Mouse (Mus musculus): Measurements from ENCODE around the gene Olfr348. TPM values are rescaled to one million over a fixed set of nuclear protein-coding genes. Genes with fewer than 3 reads are reported as not detected.

Gene Olfr348
- total RNA-seq (2021), result not detected
- long read RNA-seq, experiment 1, result 0 reads
- long read RNA-seq, experiment 2, result 0 reads

DNA sequence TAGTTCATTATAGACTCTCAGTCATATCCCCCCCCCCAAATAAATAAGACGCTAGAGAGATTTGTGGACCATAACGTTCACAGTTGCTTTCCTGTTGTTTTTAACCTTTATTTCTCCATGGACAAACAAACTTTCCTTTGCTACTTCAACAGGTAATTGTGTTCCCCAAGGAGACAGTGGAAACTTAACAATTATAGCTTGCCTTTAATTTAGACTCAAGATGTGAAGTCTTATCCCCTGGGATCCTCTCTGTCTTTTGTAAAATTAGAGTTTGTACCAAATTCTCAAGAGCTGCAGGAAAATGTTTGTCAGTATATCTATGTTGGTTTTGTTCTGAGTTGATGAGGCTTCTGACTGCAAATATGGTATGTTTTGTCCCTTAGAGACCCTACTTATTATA is at the start of gene Olfr348:
TSS of gene Olfr348 (plus strand) at position 301 of the 400 bp plus-strand sequence.
- H3K27ac ChIP-seq, result no peak within 1 kb of the TSS
- intact Hi-C loops (cut with DNase I), result no loop called here
- DNase-seq, result no peak
- H3K4me3 ChIP-seq, result no peak within 1 kb of the TSS
- no peak for TF ChIP-seq CTCF (IDR thresholded peaks at IDR 0.05)

DNA sequence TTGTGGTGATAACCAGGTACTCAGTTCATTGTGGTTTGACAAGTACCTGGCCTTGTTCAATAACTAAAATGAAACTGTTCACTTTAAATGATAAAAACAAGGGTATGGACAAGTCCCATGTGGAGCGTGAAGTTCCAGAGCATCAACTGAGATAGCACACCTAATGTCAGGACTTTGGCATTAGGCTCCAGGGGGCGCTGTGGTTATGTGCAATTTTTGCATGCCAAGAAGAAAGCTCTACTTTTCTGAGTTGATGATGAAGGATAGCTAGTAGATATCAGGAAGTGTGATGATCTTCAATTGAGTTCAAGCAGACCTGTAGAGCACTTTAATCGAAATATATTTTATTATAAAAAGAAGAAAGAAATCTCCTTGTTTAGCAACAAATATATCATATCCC is 47.9 kb upstream of the Olfr348 start:
- Histone ChIP-seq H3K4me3 (no peak overlapping the region), H3K27ac (no peak overlapping the region)
- intact Hi-C loops (cut with DNase I), result no loop called here
- DNase-seq, result no peak
- TF ChIP-seq CTCF (IDR thresholded peaks at IDR 0.05), result no peak

DNA sequence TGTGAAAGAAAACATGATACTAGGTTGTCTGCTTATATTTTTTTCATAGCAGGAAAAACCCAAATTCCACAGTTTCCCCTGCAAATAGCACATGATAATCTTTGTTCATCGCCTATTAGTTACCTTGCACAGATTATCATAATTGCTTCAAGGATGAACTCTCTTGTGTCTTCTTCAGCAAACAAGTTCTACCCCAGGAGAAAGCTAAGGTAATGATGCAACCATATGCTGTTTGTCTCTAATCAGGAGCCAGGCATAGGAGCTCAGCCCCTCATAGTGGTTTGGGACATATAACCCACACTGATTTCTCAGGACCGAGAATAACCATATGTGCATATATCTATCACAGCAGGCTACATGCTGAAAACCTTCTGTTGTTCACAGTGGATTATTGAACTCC is 6.2 kb downstream of the Olfr348 start, which contains the start of gene Olfr50:
TSS of gene Olfr50 (plus strand) at position 301 of the 400 bp plus-strand sequence.
- Histone ChIP-seq H3K27ac (no peak within 1 kb of the TSS), H3K4me3 (no peak within 1 kb of the TSS)
- intact Hi-C loops (cut with DNase I), result no loop called here
- DNase-seq, result no peak
- TF ChIP-seq CTCF (IDR thresholded peaks at IDR 0.05), result no peak

DNA sequence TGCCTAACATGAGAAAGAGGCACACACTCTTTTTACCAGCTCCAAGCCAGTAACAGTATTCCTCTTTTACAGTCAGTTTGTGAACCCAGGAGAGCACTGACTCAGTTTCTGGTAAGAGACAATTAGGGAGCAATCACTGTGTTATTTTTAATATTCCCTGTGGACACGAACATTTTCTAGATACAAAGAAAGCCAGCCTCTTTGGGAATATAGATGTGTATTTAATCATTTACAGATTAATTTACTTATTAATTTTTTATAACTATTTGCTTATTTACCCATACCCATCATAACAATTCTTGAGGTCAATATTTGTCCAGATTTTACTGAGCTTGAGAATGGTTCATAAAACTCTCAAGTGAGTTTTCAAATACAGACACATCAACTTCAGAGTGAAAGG is 32.9 kb downstream of the Olfr348 start, which contains the start of gene Olfr3:
TSS of gene Olfr3 (minus strand) at position 101 of the 400 bp plus-strand sequence.
- no peak for TF ChIP-seq CTCF (IDR thresholded peaks at IDR 0.05)
- intact Hi-C loops (cut with DNase I), result no loop called here
- DNase-seq, result no peak
- H3K27ac ChIP-seq, result no peak within 1 kb of the TSS
- H3K4me3 ChIP-seq, result no peak within 1 kb of the TSS

Other genes with a start within 250 kb of the Olfr348 start
- not detected for gene Olfr344, start 217.6 kb upstream of the Olfr348 start, total RNA-seq (2021)
- not detected for gene Olfr345, start 144.2 kb upstream of the Olfr348 start, total RNA-seq (2021)
- gene Olfr346, start 98.5 kb upstream of the Olfr348 start, total RNA-seq (2021), result not detected
- not detected for gene Olfr347, start 52.4 kb upstream of the Olfr348 start, total RNA-seq (2021)
- gene Olfr50, start 6.3 kb downstream of the Olfr348 start, total RNA-seq (2021), result not detected
- gene Olfr3, start 32.8 kb downstream of the Olfr348 start, total RNA-seq (2021), result not detected
- gene Olfr350, start 62.0 kb downstream of the Olfr348 start, total RNA-seq (2021), result not detected
- not detected for gene Olfr351, start 78.4 kb downstream of the Olfr348 start, total RNA-seq (2021)
- gene Olfr352, start 84.2 kb downstream of the Olfr348 start, total RNA-seq (2021), result not detected
- not detected for gene Olfr353, start 108.7 kb downstream of the Olfr348 start, total RNA-seq (2021)
- gene Olfr354, start 121.4 kb downstream of the Olfr348 start, total RNA-seq (2021), result not detected
- not detected for gene Olfr355, start 144.6 kb downstream of the Olfr348 start, total RNA-seq (2021)
- gene Olfr356, start 152.8 kb downstream of the Olfr348 start, total RNA-seq (2021), result not detected
- gene Olfr357, start 209.6 kb downstream of the Olfr348 start, total RNA-seq (2021), result not detected
- gene Olfr358, start 225.1 kb downstream of the Olfr348 start, total RNA-seq (2021), result not detected

Measured in gastrocnemius, adult 2 months (tissue).